Mouse (Mus musculus): ENCODE measurements at regions not wholly inside any gene's neighbourhood (a gene's known extent, or its start where the extent isn't known, plus 50 kb on each side); places are given as distances from the start of the nearest gene placed in this dataset.
A peak's percentile ranks its signal among the peaks of the same experiment; 100 is the strongest.

DNA sequence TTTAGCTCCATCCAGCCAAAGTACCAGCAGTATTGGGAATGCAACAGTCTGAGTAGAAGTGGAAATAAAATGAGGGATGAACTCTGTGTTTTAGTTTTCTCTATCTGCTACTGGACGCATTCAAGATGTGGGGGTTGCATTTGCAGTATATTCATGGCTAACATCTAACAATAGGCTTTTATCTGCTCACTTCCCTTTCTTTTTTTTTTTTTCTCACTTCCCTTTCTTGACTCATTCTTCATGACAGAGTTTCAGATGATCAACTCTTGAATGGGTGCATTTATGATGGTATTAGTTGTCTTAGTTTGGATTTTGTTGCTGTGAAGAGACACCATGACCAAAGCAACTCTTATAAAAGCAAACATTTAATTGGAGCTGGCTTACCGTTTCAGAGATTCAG lies 240.0 kb downstream of the Igsf11 start:
- H3K4me3 ChIP-seq (replicated peaks in 1 of 3; ENCODE audit: low read depth in 2 of 3, low read length in 2 of 3, poor library complexity in 1 of 3): no peak overlapping the region
- dilution Hi-C loops (cut with MboI; ENCODE audit: extremely low pct_ligation_motif_present, extremely low pct_unique_long_range_greater_than_20kb, low sequenced_read_pairs) (no loop called here), in situ Hi-C loops (cut with MboI; ENCODE audit: low pct_ligation_motif_present, low pct_unique_long_range_greater_than_20kb, low sequenced_read_pairs) (no loop called here)
- H3K9ac ChIP-seq (ENCODE audit: insufficient read depth, low read depth): no peak overlapping the region
- peak; percentile 44 for DNase-seq (ENCODE audit: extremely low read depth)
- H3K36me3 ChIP-seq (replicated peaks in 1 of 2; ENCODE audit: control insufficient read depth in 1 of 2, insufficient read depth in 1 of 2, low read length in 1 of 2): no peaks in the 10 kb centered on the region
- no peaks in the 10 kb centered on the region for H3K27me3 ChIP-seq (replicated peaks)
- no peaks in the 10 kb centered on the region for H3K79me2 ChIP-seq (replicated peaks; ENCODE audit: control insufficient read depth, extremely low read depth, insufficient read depth, poor library complexity, severe bottlenecking)
- peaks cover 0 to 34% of the 10 kb centered on the region in 2 experiments; a peak in 2 of 4 replicates for H3K4me1 ChIP-seq (ENCODE audit: control insufficient read depth in 1 of 2, insufficient read depth in 2 of 2)
- H3K4me2 ChIP-seq (ENCODE audit: insufficient read depth, low read depth, poor library complexity, severe bottlenecking): no peak overlapping the region
- H3K27ac ChIP-seq (ENCODE audit: insufficient read depth, low read depth): no peak overlapping the region
- TF ChIP-seq PAX5 (IDR thresholded peaks at IDR 0.05; ENCODE audit: low read length) (no peak), EP300 (IDR thresholded peaks at IDR 0.05; ENCODE audit: low read length) (peak; percentile 56), ZNF384 (IDR thresholded peaks at IDR 0.05; ENCODE audit: low read depth, low read length) (peak; percentile 84), RAD21 (IDR thresholded peaks at IDR 0.05; ENCODE audit: low read depth, low read length) (no peak), SIN3A (IDR thresholded peaks at IDR 0.05; ENCODE audit: low read length) (no peak), JUND (conservative IDR thresholded peaks at IDR 0.05; ENCODE audit: low read depth, low read length) (no peak), USF1 (IDR thresholded peaks at IDR 0.05; ENCODE audit: low read depth, low read length) (no peak)
- H3K9me3 ChIP-seq (replicated peaks; ENCODE audit: low read length): peaks cover 18% of the 10 kb centered on the region

- H3K79me2 ChIP-seq (replicated peaks; ENCODE audit: control insufficient read depth, extremely low read depth, insufficient read depth, poor library complexity, severe bottlenecking): no peaks in the 10 kb centered on the region
- peaks cover 14% of the 10 kb centered on the region for H3K9me3 ChIP-seq (replicated peaks; ENCODE audit: low read length)
- no peak for DNase-seq (ENCODE audit: extremely low read depth)
- H3K4me2 ChIP-seq (ENCODE audit: insufficient read depth, low read depth, poor library complexity, severe bottlenecking): no peak overlapping the region
- in situ Hi-C loops (cut with MboI; ENCODE audit: low pct_ligation_motif_present, low pct_unique_long_range_greater_than_20kb, low sequenced_read_pairs) (no loop called here), dilution Hi-C loops (cut with MboI; ENCODE audit: extremely low pct_ligation_motif_present, extremely low pct_unique_long_range_greater_than_20kb, low sequenced_read_pairs) (no loop called here)
- H3K36me3 ChIP-seq (replicated peaks in 1 of 2; ENCODE audit: control insufficient read depth in 1 of 2, insufficient read depth in 1 of 2, low read length in 1 of 2): no peaks in the 10 kb centered on the region
- no peak overlapping the region for H3K4me3 ChIP-seq (replicated peaks in 1 of 3; ENCODE audit: low read depth in 2 of 3, low read length in 2 of 3, poor library complexity in 1 of 3)
- peaks cover 0 to 21% of the 10 kb centered on the region in 2 experiments; a peak in 2 of 4 replicates for H3K4me1 ChIP-seq (ENCODE audit: control insufficient read depth in 1 of 2, insufficient read depth in 2 of 2)
- no peak overlapping the region for H3K9ac ChIP-seq (ENCODE audit: insufficient read depth, low read depth)
- H3K27ac ChIP-seq (ENCODE audit: insufficient read depth, low read depth): no peak overlapping the region
- H3K27me3 ChIP-seq (replicated peaks): no peaks in the 10 kb centered on the region
- TF ChIP-seq IRF4 (IDR thresholded peaks at IDR 0.05; ENCODE audit: low read depth, low read length) (no peak), MXI1 (IDR thresholded peaks at IDR 0.05; ENCODE audit: low read depth, low read length) (no peak)
Observed at GRCm38 (mm10) chr16:39135777-39136176, 243.3 kb downstream of the Igsf11 start.

DNA sequence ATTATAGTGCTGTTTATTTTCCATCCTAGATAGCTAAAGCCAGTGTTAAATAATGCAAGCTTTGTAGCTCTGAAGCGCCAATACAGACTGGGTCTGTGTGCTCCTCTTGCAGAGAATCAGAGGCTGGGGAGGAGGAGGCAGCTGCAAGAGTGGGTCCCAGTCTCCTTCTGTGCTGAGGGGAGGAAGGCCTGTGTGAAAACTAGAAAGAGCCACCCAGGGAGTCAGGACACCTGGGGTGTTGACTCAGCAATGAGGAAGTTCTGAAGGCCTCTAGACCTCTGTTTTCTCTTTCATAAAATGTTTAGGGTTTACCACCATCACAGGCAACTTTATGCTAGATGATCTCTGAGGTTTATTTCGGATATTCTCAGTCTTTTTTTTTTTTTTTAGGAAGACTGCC lies 254.7 kb downstream of the Igsf11 start:
- Histone ChIP-seq H3K9me3 (replicated peaks; ENCODE audit: low read length) (peaks cover 13% of the 10 kb centered on the region), H3K4me3 (replicated peaks in 1 of 3; ENCODE audit: low read depth in 2 of 3, low read length in 2 of 3, poor library complexity in 1 of 3) (no peak overlapping the region), H3K27me3 (replicated peaks) (no peaks in the 10 kb centered on the region), H3K4me2 (ENCODE audit: insufficient read depth, low read depth, poor library complexity, severe bottlenecking) (no peak overlapping the region), H3K9ac (ENCODE audit: insufficient read depth, low read depth) (no peak overlapping the region), H3K27ac (ENCODE audit: insufficient read depth, low read depth) (no peak overlapping the region), H3K4me1 (ENCODE audit: control insufficient read depth in 1 of 2, insufficient read depth in 2 of 2) (peaks cover 0 to 21% of the 10 kb centered on the region in 2 experiments; a peak in 2 of 4 replicates), H3K36me3 (replicated peaks in 1 of 2; ENCODE audit: control insufficient read depth in 1 of 2, insufficient read depth in 1 of 2, low read length in 1 of 2) (no peaks in the 10 kb centered on the region), H3K79me2 (replicated peaks; ENCODE audit: control insufficient read depth, extremely low read depth, insufficient read depth, poor library complexity, severe bottlenecking) (no peaks in the 10 kb centered on the region)
- dilution Hi-C loops (cut with MboI; ENCODE audit: extremely low pct_ligation_motif_present, extremely low pct_unique_long_range_greater_than_20kb, low sequenced_read_pairs) (no loop called here), in situ Hi-C loops (cut with MboI; ENCODE audit: low pct_ligation_motif_present, low pct_unique_long_range_greater_than_20kb, low sequenced_read_pairs) (no loop called here)
- TF ChIP-seq ETS1 (conservative IDR thresholded peaks at IDR 0.05; ENCODE audit: low read depth, low read length): 0 out of 2 replicates have a peak, but pooled peaks have one; percentile 7
- 0 out of 2 replicates have a peak, but pooled peaks have one; percentile 19 for TF ChIP-seq EP300 (IDR thresholded peaks at IDR 0.05; ENCODE audit: low read length)
- TF ChIP-seq MAFK (IDR thresholded peaks at IDR 0.05; ENCODE audit: insufficient replicate concordance, low read length): 0 out of 2 replicates have a peak, but pooled peaks have one; percentile 24
- no peak for TF ChIP-seq ELF1 (IDR thresholded peaks at IDR 0.05; ENCODE audit: low read depth, low read length)
- peak; percentile 61 for DNase-seq (ENCODE audit: extremely low read depth)
